Mouse (Mus musculus) adrenal gland, postnatal 25 days (tissue): Measurements from ENCODE around the gene Bphl. TPM values are rescaled to one million over a fixed set of nuclear protein-coding genes. Genes with fewer than 3 reads are reported as not detected.
A peak's percentile ranks its signal among the peaks of the same experiment; 100 is the strongest.
"Not testable (repeated sequence)": the region's sequence is repeated elsewhere in the genome, so short reads cannot be mapped to it uniquely, and the experiment has no call there.

Experiments
- DNase-seq: peaks from one replicate; pipeline ENCODE4 v3.0.0; 2021; ENCODE audit warnings: mixed read lengths
- total RNA-seq: library from RNA; stranded (reverse); gene quantifications from 2 replicates; pipeline ENCODE4 v1.2.3, GENCODE M21; 2021

Bphl gene
- total RNA-seq, 1 experiment from 2014 or later, result 96.6 TPM

DNA sequence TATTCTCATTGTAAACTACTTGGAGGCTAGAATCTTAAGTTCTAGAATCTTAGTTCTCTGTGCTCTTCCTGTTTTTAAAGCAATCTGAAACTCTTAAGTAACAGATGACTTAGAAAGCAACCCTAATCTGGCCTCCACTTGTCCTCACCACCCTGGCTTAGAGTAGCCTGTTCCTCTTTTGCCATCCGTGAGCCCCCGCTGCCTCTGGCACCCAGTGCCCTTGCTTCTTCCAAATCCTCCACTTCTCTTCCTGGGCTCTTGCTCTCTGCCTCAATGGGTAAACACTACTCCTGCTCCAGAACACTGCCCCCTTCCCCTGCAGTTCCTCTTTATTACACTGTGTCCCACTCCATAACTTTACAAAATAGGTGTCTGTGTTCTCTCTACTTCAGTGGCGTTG, 14.3 kb downstream of the Bphl start:
- no peak for DNase-seq

DNA sequence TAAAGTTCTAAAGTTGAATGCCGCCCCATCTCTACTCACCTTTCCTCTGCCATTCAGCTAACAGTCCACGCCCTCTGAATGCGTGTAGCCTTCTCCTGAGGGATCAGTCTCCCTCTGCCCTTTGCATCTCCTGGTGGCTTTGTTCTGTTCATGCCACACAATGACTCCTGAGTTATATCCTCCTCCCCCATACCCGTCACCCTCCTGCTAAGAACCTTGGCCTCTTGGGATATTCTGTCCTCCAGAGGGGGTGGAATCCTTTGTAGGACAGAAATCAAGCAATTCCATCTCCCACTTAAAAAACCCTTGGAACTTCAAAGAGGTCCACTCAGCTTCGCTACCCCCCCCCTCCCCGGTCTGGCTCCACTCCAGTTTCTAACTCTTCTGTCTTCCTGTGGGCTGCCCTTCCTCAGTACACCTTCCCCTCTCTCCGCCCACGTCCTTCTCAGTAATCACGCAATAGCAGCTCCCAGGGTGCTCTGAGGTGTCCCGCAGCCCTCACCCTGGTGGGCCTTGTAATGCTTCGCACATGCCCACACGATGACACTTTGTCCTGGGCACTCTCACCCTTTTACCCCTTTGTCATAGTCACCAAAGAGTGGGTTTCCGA, 16.4 kb downstream of the Bphl start:
- DNase-seq, result no peak

DNA sequence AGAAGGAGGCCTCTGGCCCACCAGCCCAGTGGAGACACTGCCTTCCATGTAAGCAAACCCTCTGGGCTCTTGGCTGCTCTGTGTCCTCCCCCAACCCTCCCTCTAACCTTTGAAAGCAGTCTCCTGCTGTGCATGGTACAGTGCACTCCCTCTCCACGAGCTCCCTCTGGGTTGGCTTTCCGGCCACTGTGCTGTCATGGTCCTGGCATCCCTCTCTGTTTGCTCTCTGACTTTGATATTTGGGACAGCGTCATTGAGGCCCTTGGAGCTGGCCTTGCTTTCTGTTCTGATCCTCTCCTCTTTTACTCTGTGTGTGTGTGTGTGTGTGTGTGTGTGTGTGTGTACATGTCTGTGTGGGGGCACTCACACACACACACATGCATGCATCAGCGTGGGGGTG, 17.0 kb downstream of the Bphl start:
- DNase-seq, result no peak

DNA sequence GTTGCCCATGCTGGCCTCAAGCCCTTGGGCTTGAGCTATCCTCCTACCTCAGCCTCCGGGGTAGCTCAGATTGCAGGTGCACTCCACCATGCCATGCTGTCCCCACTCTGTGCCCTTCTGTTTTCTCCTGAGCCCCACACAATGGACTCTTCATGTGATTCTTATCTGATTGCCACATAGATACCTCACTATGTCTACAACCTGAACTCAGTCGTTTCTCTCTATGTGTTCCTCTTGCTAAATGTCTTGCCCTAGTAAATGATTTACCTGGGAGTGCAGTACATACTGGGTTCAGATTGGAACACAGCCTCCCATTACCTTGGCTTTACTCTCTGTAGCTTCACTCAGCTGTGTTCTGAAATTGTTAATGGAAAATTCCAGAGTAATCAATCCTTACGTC, 17.6 kb downstream of the Bphl start:
- DNase-seq, result no peak

GRCm38 (mm10) chr13:34057252-34057651, 19.9 kb downstream of the Bphl start:
- no peak for DNase-seq

- DNase-seq, result no peak
Measured at GRCm38 (mm10) chr13:34060061-34060460, 22.7 kb downstream of the Bphl start.

- DNase-seq, result no peak
Measured at GRCm38 (mm10) chr13:34062466-34062865, 25.1 kb downstream of the Bphl start.

DNA sequence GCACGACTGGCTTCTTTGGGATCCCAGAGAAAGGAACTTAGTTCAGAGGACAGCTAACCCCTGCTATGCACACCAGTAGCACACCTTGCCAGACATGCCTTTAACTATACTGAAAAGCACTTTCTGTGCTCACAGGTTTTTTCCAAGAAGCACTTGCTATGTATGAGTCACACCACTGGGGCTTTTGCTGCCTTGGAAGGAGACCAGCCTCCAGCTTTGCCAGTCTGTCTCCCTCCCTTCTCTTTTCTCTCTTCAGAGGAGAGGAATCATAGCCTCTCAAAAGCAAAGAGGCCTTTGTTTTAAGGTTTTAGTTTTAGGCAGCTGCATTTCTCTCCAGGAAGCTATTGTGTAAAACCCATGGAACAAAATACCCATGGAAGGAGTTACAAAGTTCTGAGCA, 29.0 kb downstream of the Bphl start:
- DNase-seq, result no peak

DNA sequence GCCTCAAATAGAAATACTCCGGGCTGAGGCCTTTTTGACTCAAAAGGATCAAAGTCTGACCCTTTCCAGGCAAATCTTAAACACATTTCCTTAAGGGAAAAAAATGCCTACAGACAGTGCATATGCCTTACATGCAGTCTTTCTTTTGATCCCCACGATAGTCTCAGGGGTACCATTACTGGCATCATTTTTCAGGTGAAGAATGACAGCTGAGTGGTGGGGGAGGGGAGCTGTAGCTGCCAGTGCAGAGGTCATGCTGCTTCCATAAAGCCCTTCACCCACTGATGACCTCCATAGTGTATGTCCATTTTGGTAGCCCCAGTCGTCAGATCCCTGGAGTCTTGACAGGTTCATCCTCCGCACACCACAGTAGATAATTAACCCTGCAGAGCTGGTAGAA, 32.9 kb downstream of the Bphl start:
- no peak for DNase-seq

- no peak for DNase-seq
Measured at GRCm38 (mm10) chr13:34071836-34072235, 34.4 kb downstream of the Bphl start.

- no peak for DNase-seq
Measured at GRCm38 (mm10) chr13:34072847-34073246, 35.5 kb downstream of the Bphl start.

DNA sequence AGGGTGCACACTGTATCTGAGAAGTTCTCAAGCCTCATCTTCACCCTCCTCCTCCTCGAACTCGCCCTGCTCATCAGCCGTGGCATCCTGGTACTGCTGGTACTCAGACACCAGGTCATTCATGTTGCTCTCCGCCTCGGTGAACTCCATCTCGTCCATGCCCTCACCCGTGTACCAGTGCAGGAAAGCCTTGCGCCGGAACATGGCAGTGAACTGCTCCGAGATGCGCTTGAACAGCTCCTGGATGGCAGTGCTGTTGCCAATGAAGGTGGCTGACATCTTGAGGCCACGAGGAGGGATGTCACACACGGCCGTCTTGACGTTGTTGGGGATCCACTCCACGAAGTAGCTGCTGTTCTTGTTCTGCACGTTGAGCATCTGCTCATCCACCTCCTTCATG, 37.0 kb downstream of the Bphl start:
- not testable (repeated sequence) for DNase-seq

GRCm38 (mm10) chr13:34075893-34076292, 38.5 kb downstream of the Bphl start:
- not testable (repeated sequence) for DNase-seq

GRCm38 (mm10) chr13:34076561-34077491, 39.4 kb downstream of the Bphl start:
- DNase-seq, result no peak

GRCm38 (mm10) chr13:34077492-34078271, 40.3 kb downstream of the Bphl start, which contains the start of gene Tubb2a:
TSS of gene Tubb2a (minus strand) at chr13:34078007.
- DNase-seq, result peak; percentile 94

DNA sequence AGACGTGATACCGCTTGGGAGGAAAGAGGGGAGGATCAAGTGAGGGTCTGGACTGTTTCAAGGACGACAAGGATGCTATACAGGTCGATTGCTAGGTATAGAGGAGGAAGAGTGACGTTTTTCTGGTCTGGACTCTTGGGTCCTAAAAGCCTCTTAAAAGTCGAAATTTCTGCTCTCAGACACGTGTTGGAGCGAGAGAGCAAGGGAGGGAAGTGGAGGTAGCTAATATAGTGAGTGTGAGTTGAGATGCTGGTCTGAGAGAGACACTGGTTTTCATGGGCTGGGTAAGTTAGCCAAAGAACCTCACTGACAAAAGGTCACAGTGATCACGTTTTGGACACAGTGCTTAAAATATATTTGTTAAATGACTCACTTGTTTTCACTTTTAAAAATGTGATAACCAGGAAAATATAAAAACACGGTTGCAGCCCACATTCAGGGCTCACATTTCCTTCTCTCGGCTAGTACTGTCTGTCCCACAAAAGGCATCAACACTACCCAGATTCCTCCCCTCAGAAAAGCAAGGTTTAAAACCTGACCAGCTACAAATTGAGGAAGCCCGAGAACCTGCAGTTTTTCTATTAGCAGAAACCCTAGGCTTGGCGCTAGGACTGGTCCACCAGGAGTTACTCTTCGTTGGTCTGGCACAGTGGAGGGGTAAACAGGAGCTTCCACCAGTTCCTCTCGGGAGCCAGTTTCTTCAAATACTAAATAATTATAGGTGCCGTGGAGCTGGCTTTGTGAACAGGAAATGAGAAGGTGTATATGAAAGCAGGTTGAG, 41.3 kb downstream of the Bphl start:
- DNase-seq, result no peak

GRCm38 (mm10) chr13:34079801-34080200, 42.4 kb downstream of the Bphl start:
- no peak for DNase-seq

GRCm38 (mm10) chr13:34081926-34082325, 44.5 kb downstream of the Bphl start:
- no peak for DNase-seq

GRCm38 (mm10) chr13:34084026-34084750, 46.8 kb downstream of the Bphl start:
- no peak for DNase-seq

DNA sequence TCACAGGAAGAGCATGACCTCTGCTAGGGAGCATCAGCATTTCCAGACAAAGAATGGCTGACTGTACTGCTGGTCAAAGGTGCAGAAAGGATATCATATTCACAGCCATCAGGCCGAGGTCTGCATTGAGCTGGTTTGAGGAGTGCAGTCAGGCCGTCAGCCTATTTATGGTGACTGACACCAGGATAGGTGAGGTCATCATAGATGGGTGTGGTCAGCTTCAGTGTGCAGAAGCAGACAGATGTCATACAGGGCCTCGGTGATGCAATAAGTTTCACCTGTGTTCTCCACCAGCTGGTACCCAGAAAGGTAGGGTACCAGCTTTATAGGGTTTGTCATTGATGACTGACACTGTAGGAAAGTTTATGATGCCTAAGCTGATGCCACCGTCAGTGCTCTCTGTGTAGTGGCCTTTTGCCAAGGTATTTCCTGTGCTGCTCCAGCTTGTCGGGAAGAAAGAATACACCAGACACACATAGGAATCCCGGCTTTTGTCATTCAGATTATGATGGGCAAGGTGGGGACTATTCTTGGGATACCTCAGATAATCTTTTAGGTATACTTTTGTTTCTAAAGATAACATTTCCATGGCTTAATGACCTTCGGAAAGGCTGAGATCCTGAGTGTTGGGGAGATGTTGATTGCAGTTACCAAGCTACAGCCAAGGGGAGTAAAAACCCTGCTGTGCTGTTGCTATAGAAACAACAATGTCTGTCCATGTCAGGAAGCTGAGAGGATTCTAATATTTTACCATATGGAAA, 49.8 kb downstream of the Bphl start:
- no peak for DNase-seq
